Mouse (Mus musculus) spleen, postnatal 4 days (tissue): Measurements from ENCODE around the gene Adarb1.
A peak's percentile ranks its signal among the peaks of the same experiment; 100 is the strongest.
"Not testable (repeated sequence)": the region's sequence is repeated elsewhere in the genome, so short reads cannot be mapped to it uniquely, and the experiment has no call there.

Source experiments
- DNase-seq, 2 experiments: peaks; one replicate each; pipeline ENCODE4 v3.0.0; 2022; ENCODE audit warnings: low spot score in 2 of 2

Adarb1 gene

DNA sequence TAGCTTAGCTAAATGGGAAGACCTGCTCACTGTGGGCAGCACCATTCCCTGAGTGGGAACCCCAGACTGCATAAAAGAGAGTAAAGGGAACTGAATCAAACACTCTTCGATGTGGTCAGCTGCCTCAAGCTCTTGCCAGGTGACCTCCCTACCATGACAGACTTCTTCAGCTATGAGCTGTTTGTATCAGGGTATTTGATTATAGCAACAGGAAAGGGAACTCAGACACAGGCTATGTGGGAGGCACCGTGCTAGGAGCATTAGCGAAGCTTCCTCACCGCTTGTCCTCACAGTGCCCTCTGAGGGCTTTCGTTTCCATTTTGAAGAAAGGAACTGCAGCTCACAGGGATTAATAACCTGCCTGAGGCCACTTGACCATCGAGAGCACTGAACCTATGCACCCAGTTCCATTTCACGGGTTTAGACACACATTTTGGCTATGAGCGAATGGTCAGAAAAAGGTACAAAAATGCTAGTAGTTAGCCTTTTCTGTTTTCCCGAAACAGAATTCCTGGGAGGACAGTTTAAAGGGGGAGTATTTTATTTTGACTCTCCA, 103.3 kb downstream of the Adarb1 start:
- no peak for DNase-seq

DNA sequence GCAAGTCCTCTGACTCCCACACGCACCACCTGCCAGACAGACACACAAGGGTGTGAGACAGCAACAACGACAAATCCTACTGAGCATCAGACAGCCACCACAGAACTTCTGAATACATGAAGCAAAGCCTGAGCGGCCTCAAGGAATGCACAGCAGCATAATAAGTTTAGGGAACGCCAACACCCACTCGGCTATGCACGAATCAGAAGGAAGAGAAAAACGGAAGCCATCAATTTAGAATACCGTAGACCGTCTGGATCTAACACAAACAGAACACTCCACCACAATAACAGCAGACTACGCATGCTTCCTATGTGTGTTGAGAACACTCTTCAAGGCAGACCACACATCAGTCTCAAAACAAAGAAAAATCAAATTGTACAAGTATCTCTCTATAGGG, 109.1 kb downstream of the Adarb1 start:
- no peak for DNase-seq

- DNase-seq = no peak
Measured at GRCm38 (mm10) chr10:77305766-77306165, 112.3 kb downstream of the Adarb1 start.

DNA sequence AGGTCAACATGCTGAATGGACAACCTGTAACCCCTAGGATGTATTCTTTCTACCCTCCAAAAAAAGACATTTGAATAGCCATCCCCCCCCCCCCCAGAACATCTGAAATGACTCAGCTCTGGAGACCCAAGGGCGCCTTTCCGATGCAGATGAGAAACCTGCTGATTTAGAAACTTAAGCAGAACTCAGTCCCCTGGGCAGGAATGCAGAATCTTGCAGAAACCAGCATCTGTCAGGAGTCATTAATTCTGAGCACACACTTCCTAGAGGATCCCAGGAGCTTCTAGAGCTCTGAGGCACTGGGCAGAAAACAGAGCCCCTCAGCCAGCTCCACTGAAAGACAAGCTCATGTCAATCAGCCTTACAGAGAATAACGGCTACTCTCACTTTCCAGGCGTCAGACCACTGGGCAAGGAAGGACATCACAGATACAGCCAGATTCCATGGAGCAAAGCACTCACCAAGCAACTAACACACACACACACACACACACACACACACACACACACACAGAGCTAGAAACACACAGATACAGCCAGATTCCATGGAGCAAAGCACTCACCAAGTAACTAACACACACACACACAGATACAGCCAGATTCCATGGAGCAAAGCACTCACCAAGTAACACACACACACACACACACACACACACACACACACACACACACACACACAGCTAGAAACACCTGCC, 113.1 kb downstream of the Adarb1 start:
- DNase-seq = no peak

- DNase-seq = no peak
Measured at GRCm38 (mm10) chr10:77304362-77304761, 113.7 kb downstream of the Adarb1 start.

DNA sequence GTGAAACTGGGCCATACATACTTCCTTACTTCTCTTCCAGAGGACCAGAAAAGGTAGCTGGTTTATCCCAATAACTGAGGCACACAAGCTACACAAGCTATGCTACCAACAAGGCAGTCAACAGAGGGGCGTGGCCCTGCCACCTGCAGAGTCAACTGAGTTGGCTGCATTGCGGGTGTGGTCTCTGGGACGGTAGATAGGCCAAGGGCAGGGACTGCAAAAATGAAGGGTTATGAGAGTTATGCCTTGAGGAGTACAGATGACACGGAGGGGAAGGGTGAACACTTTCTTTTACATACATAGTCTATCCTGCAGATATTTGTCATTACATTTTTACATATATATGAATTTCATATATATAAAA, 117.2 kb downstream of the Adarb1 start:
- peak; percentile 68 to 74 for DNase-seq

- DNase-seq = no peak
Measured at GRCm38 (mm10) chr10:77300237-77300933, 117.7 kb downstream of the Adarb1 start.

DNA sequence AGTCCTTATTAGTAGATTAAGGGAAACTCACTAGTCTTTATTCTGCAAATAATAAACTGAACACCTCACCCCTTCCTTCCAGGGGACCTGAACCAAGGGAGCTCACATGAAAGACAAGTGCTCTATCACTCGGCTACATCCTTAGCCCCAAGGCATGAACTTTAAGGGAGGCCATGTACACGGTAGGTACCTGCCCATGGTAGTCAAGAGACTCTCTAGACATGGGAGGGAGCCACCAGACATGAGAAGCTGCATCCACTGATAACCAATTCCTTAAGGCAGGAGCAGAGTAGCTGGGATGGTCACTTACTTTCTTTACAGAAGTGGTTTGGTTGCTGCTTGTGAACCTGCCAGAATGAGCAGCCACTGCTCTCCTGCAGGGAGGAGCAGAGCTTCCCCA, 118.9 kb downstream of the Adarb1 start:
- DNase-seq = no peak

GRCm38 (mm10) chr10:77298621-77299020, 119.4 kb downstream of the Adarb1 start:
- DNase-seq = no peak

DNA sequence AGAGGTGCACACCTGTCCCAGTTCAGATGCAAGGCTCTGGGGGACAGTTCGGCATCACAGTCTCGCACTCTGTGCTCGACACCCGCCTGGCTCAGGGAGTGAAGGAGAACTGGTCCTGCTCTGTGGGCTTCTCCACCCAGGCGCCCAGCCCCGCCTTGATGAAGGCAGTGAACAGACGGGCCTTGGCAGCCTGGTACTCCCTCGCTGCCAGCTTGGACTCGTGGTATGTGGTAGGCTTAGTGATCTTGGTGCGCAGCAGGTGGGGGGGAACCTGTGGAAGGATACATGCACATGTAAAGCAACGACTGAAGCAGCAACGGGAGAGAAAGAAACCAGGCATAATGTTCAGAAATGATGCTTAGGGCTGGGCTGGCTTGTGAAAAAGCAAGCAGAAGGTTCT, 123.4 kb downstream of the Adarb1 start:
- no peak for DNase-seq

DNA sequence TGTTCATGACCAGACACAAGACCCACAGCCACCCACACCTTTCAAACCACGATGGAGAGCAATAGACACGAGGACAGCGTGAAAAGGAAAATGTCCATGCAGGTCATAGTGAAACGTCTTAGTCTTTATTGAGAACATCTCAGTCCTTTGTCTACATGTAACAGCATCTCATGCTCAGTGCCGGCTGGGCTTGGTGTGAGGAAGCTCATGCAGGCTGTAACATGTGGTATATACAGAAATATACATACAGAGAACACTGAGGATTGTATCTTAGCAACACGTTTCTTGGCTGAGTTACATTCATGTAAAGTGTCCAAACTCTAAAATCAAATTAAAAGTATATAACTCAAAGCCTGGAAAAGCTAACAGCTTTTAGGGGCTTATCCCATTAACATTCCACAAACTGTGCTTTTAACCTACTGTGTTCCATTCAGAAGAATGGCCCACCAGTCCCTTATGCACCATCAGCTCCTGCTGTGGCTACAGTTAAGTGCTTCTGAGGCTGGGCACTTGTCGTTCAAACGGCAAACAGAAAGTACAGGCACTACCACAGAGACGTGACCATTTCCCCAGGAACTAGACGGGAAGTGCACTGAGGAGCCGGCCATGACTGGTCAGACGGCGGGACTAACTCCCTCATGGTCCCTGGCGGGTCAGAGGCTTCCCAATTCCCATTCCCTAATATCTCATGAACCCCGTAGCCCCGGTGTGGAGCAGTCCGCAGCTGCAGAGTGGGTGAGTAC, 127.3 kb downstream of the Adarb1 start:
- no peak for DNase-seq

GRCm38 (mm10) chr10:77289559-77289958, 128.5 kb downstream of the Adarb1 start:
- DNase-seq = no peak

- DNase-seq = no peak
Measured at GRCm38 (mm10) chr10:77288639-77289195, 129.4 kb downstream of the Adarb1 start.

- no peak for DNase-seq
Measured at GRCm38 (mm10) chr10:77287626-77288025, 130.4 kb downstream of the Adarb1 start.

- no peak for DNase-seq
Measured at GRCm38 (mm10) chr10:77284832-77285231, 133.2 kb downstream of the Adarb1 start.

- DNase-seq = peak; percentile 66 to 90
Measured at GRCm38 (mm10) chr10:77282822-77283221, 135.2 kb downstream of the Adarb1 start.

- not testable (repeated sequence) for DNase-seq
Measured at GRCm38 (mm10) chr10:77282085-77282484, 136.0 kb downstream of the Adarb1 start.

DNA sequence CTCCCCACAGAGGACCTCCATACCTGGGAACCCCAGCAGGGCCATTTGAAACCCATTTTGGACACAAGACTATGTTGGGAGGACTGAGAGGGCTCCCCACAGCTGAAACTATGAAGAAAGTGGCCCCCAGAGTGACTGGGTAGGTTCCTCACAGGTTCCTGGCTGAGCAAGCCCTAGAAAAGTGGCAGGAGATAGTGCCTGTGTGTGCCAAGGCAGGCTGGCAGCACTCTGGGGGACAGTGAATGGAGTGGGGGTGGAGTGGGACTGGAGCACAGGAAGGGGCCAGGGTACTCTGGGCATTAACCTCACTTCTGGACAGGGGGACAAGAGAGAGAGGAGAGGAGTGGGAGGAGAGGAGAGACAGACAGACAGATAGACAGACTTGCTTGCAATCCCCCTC, 144.3 kb downstream of the Adarb1 start:
- no peak for DNase-seq

DNA sequence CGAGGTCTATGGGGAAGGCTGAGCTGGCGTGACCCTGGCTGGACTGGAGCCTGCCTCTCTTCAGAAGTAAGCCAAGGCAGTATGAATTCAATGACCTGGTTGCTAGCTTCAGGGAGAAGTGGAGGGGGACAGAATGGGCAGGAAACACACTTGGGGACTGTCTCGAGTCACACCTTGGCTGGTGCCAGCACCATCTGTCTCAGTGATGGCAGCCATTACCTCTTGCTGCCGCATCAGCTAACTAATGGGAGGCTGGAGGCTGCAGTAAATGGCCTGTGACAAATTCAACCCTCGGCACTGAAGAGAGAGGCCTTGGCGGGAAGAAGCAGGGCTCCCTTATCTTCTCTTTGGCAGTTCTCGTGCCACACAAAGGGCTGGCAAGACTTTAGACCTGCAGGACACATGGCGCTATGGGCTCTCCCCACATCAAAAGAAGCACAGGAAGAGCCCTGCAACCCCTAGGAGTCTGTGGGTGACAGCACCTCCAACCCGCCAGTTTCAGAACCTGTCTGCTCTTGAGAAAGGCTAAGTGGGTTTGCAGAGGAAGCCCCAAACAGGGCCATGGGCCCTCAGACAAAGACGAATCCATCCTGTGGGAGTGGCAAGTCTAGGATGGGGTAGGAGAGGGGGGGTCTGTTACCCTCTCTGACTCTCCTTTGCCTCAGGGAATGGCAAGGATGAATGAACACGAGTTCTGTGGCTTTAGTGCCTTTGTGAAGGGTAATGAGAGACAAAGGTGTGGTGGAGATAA, 144.9 kb downstream of the Adarb1 start:
- no peak for DNase-seq

DNA sequence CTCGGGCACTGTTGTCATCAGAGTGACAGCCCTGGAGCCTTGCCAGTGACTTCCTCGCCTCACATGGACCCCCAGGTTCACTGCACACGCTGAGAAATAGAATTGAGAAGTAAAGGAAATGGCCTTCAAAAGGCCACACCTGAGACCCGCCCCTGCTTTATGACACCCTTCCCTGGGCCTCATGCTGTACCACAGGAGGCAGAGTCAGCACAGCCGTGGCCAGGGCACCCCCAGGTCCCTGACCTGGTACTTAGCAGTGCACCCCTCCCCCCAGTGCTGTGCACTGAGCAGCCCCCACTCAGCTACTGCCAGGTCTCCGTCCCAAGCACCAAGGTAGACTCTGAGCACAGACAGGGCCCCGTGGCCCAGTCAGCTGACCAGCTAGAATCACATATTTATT, 148.9 kb downstream of the Adarb1 start:
- no peak for DNase-seq

DNA sequence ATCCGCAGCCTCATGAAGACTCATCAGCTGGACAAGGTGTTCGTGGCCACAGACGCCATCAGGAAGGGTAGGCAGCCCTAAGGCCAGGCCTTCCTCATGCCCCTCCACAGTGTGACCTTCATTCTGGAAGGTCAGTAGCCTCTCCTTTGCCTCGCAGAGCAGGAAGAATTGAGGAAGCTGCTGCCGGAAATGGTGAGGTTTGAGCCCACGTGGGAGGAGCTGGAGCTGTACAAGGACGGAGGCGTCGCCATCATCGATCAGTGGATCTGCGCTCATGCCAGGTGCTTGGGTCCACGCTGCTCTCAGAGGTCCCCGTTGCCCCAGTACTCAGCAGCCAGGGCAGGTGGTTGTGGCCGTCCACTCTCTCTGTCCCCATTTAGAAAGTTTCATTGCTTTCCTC, 151.0 kb downstream of the Adarb1 start:
- DNase-seq = peak in 1 of 2 experiments; percentile 57
